Comparison of ENCODE assay signal across 8 mouse cellular contexts in the genomic region with DNA sequence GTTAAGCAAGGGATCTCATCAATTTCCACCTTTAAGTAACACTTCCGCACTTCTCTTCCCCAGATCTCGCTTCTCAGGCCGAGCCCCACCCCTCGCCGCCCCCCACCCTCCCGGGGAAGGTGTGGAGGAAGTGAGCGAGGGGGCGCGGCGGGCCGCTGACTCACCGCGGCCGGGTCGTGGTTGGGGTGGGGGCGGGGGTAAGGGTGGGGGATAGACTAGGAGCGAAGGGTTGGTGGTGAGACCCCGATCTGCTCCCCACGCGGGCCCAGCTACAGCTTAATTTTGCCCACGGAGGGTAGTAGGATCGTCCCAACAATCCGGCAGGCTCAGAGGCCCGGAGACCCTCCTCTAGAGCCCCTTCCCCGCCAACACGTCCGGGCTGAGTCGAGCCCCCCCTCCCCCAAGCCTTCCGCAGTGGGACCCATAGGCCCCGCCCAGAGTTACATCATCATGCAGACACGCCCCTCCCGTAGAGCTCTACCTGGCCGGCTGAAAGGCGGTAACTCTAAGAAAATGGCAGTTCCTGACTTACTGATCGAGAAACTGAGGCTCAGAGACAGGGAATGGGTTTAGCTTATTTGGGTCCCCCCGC. TPM values are rescaled to one million over a fixed set of nuclear protein-coding genes. Genes with fewer than 3 reads are reported as not detected.
DNase-seq lines count a peak whose midpoint lies in the region; ATAC-seq and TF ChIP-seq lines count a peak whose summit lies in the region.

No protein-coding gene starts in this region.

- peaks cover under 1% of the 10 kb centered on the region; the same call in 1 of the 2 replicates for H3K27me3 ChIP-seq in lung, embryonic 16.5 days (ENCODE audit: control insufficient read depth, insufficient read depth, low read depth, low read length)

- no peaks in the 10 kb centered on the region for H3K9me3 ChIP-seq in lung, embryonic 16.5 days (ENCODE audit: control insufficient read depth, low read length)

- peak; percentile 60 for ATAC-seq in lung, embryonic 16.5 days (ENCODE audit: low read depth)

- no peak for TF ChIP-seq POLR2A in olfactory bulb, adult 2 months (IDR thresholded peaks at IDR 0.05; ENCODE audit: insufficient read depth, low read depth, low read length)

- peak overlapping the region; percentile 98 for H3K27ac ChIP-seq in lung, embryonic 16.5 days (ENCODE audit: low read length)
- 0 out of 2 replicates have a peak overlapping the region, but pooled peaks have one; percentile 63 for H3K27ac ChIP-seq in olfactory bulb, adult 2 months (ENCODE audit: insufficient read depth, low read depth, low read length)

- peak overlapping the region; percentile 90 for H3K4me2 ChIP-seq in lung, embryonic 16.5 days (ENCODE audit: low read depth, low read length)

- TF ChIP-seq CTCF in olfactory bulb, adult 2 months (IDR thresholded peaks at IDR 0.05; ENCODE audit: insufficient read depth, low read depth, low read length) = no peak

- peak overlapping the region; percentile 79 for H3K9ac ChIP-seq in lung, embryonic 16.5 days (ENCODE audit: low read length)

- WGBS in lung, embryonic 16.5 days = 1% methylated on average over 33 of the region's 36 CpGs
- WGBS in olfactory bulb, adult 2 months = under 1% methylated on average over 35 of the region's 36 CpGs

- H3K36me3 ChIP-seq in lung, embryonic 16.5 days (ENCODE audit: control insufficient read depth, insufficient read depth, low read length) = no peaks in the 10 kb centered on the region

- peak overlapping the region; percentile 72 for H3K4me3 ChIP-seq in lung, embryonic 16.5 days (ENCODE audit: low read length)
- H3K4me3 ChIP-seq in olfactory bulb, adult 2 months (ENCODE audit: insufficient read depth, low read depth, low read length) = peak overlapping the region; percentile 90

- peaks cover 18% of the 10 kb centered on the region for H3K4me1 ChIP-seq in lung, embryonic 16.5 days (replicated peaks; ENCODE audit: control insufficient read depth, insufficient read depth, low read length)
- peaks cover 18% of the 10 kb centered on the region for H3K4me1 ChIP-seq in olfactory bulb, adult 2 months (ENCODE audit: control insufficient read depth, insufficient read depth, low read length)

- DNase-seq in 3134 (ENCODE audit: extremely low read depth, insufficient read length, low spot score) (peak; percentile 70), MEL-GATA-1-ER (ENCODE audit: extremely low read depth, low read depth) (peak; percentile 40)
- DNase-seq in cerebellum, postnatal 10 days = peak; percentile 82 to 86
- DNase-seq in heart, adult 18-20 months = peak; percentile 71 to 75
- DNase-seq in kidney, adult 18-20 months = peak; percentile 83
- peak; percentile 75 for DNase-seq in urinary bladder, postnatal 25 days (ENCODE audit: low spot score)

RNA-seq across cellular contexts. Expression of gene Vasp, which starts 0.7 kb away (rescaled TPM):
- total RNA-seq in heart, adult 18-20 months (2021) = 10 to 100 TPM; 26.7 to 27.7 TPM
- polyA plus RNA-seq in lung, embryonic 16.5 days (2015; fragmentation: Nextera tagmentation; extraction: Ambion mirVana) = 103 and 105 TPM in 2 replicates
- polyA plus RNA-seq in olfactory bulb, adult 2 months (2012; ENCODE audit: insufficient read depth, insufficient read length, low replicate concordance, missing spikeins) = not detected in 2 replicates

RNA-seq across cellular contexts. Expression of gene Ppm1n, which starts 7.6 kb away (rescaled TPM):
- not detected for total RNA-seq in heart, adult 18-20 months (2021)
- polyA plus RNA-seq in lung, embryonic 16.5 days (2015; fragmentation: Nextera tagmentation; extraction: Ambion mirVana) = not detected in 2 replicates
- not detected in 2 replicates for polyA plus RNA-seq in olfactory bulb, adult 2 months (2012; ENCODE audit: insufficient read depth, insufficient read length, low replicate concordance, missing spikeins)

RNA-seq across cellular contexts. Expression of gene Rtn2, which starts 10.2 kb away (rescaled TPM):
- 100 to 1,000 TPM; 124 to 132 TPM for total RNA-seq in heart, adult 18-20 months (2021)
- 13.8 and 17.5 TPM in 2 replicates for polyA plus RNA-seq in lung, embryonic 16.5 days (2015; fragmentation: Nextera tagmentation; extraction: Ambion mirVana)
- not detected in 2 replicates for polyA plus RNA-seq in olfactory bulb, adult 2 months (2012; ENCODE audit: insufficient read depth, insufficient read length, low replicate concordance, missing spikeins)

RNA-seq across cellular contexts. Expression of gene Fosb, which starts 37.6 kb away (rescaled TPM):
- 1 to 10 TPM in 1 of 2 experiments, under 1 TPM in 1; 0.62 to 1.0 TPM for total RNA-seq in heart, adult 18-20 months (2021)
- polyA plus RNA-seq in lung, embryonic 16.5 days (2015; fragmentation: Nextera tagmentation; extraction: Ambion mirVana) = 0.20 and 0.31 TPM in 2 replicates
- not detected in 2 replicates for polyA plus RNA-seq in olfactory bulb, adult 2 months (2012; ENCODE audit: insufficient read depth, insufficient read length, low replicate concordance, missing spikeins)

RNA-seq across cellular contexts. Expression of gene Opa3, which starts 44.1 kb away (rescaled TPM):
- total RNA-seq in heart, adult 18-20 months (2021) = 10 to 100 TPM; 65.1 to 70.8 TPM
- 29.9 and 31.5 TPM in 2 replicates for polyA plus RNA-seq in lung, embryonic 16.5 days (2015; fragmentation: Nextera tagmentation; extraction: Ambion mirVana)
- polyA plus RNA-seq in olfactory bulb, adult 2 months (2012; ENCODE audit: insufficient read depth, insufficient read length, low replicate concordance, missing spikeins) = not detected in 2 replicates

Comparison
In these comparisons a context has a peak if more than half of its experiments do, and no peak if none do; other contexts are left out.
1. Peak in every context shown above with its lines: DNase-seq, ATAC-seq, H3K4me3 ChIP-seq and H3K27ac ChIP-seq.
2. RNA of gene Rtn2, which starts 10.2 kb away (polyA plus RNA-seq): 13.8 to 17.5 TPM in lung, embryonic 16.5 days; not detected in olfactory bulb, adult 2 months; every median in the first group is over 10 times any median in the second.